Mouse (Mus musculus): Measurements from ENCODE around the gene Slc26a6. TPM values are rescaled to one million over a fixed set of nuclear protein-coding genes. Genes with fewer than 3 reads are reported as not detected.

Slc26a6 gene
- polyA plus RNA-seq, 1 experiment, result 815 TPM

DNA sequence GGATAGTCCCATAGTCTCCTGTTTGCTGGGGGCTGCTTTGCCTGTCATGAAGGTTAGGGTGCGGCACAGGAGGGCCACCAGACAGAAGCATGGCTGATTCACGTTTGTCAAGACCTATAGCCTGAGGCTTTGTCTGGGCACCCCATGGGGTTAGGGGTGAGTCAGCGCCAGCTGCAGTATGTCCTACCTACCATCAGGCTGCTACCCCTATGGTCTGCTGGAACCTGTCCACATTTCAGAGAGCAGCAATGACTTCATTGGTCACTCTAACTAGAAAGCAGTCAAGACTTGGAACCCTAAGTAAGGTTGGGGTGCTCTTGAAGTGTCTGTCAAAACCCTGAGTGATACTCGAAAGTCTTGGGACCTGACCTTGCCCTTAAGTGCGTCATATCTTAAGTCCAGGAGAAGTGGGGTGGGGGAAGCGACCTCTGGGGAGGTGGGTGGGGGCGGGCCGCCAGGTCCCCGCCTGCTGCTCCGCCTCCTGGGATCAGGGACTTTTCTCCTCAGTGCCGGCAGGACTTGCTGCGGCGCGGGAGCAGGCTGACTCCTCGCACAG, 100.1 kb downstream of the Slc26a6 start, which contains the start of gene Col7a1:
TSS of gene Col7a1 (plus strand) at position 506 of the 556 bp plus-strand sequence.
- H3K4me3 ChIP-seq (ENCODE audit: low read depth, low read length), result no peak within 1 kb of the TSS

DNA sequence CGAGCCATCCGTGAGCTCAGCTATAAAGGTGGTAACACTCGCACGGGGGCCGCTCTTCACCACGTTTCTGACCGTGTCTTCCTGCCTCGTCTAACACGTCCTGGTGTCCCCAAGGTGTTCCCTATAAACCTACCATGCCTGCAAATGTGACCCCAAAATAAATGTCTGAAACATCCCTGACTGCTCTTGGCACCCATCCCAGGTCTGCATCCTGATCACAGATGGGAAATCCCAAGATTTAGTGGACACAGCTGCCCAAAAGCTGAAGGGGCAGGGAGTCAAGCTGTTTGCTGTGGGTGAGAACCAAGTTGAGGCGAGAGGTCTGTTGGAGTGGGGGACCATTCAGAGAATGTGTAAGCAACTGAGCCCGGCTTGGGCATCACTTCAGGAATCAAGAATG, 102.2 kb downstream of the Slc26a6 start:
- Histone ChIP-seq H3K36me3 (ENCODE audit: control insufficient read depth, insufficient read depth, low read length) (peaks cover 3% of the 10 kb centered on the region; the same call in 1 of the 2 replicates), H3K27me3 (ENCODE audit: control insufficient read depth, insufficient read depth, low read length) (no peaks in the 10 kb centered on the region), H3K27ac (ENCODE audit: insufficient read depth, low read depth, low read length) (no peak overlapping the region), H3K4me1 (ENCODE audit: control insufficient read depth, insufficient read depth, insufficient read length, low read length) (no peaks in the 10 kb centered on the region), H3K4me3 (ENCODE audit: low read depth, low read length) (no peak overlapping the region)
- WGBS, result 85% methylated on average over 11 of the region's 11 CpGs
- TF ChIP-seq POLR2A (IDR thresholded peaks at IDR 0.05; ENCODE audit: low read depth, low read length) (no peak), CTCF (IDR thresholded peaks at IDR 0.05; ENCODE audit: extremely low read depth, insufficient read length, insufficient replicate concordance, low read depth, low read length) (no peak)

More for the DNA sequence above, 100.1 kb downstream of the Slc26a6 start, which contains the start of gene Col7a1:
- no peak within 1 kb of the TSS for H3K27ac ChIP-seq (ENCODE audit: insufficient read depth, low read depth, low read length)
- H3K27me3 ChIP-seq (ENCODE audit: control insufficient read depth, insufficient read depth, low read length), result no peaks in the 10 kb centered on the region
- peaks cover 23% of the 10 kb centered on the region for H3K36me3 ChIP-seq (ENCODE audit: control insufficient read depth, insufficient read depth, low read length)
- no peaks in the 10 kb centered on the region for H3K4me1 ChIP-seq (ENCODE audit: control insufficient read depth, insufficient read depth, insufficient read length, low read length)
- 11% methylated on average over 14 of the region's 15 CpGs for WGBS
- TF ChIP-seq CTCF (IDR thresholded peaks at IDR 0.05; ENCODE audit: extremely low read depth, insufficient read length, insufficient replicate concordance, low read depth, low read length) (no peak), POLR2A (IDR thresholded peaks at IDR 0.05; ENCODE audit: low read depth, low read length) (no peak)

GRCm38 (mm10) chr9:108955846-108956245, 102.8 kb downstream of the Slc26a6 start:
- H3K36me3 ChIP-seq (ENCODE audit: control insufficient read depth, insufficient read depth, low read length), result no peaks in the 10 kb centered on the region
- H3K4me3 ChIP-seq (ENCODE audit: low read depth, low read length), result no peak overlapping the region
- no peaks in the 10 kb centered on the region for H3K27me3 ChIP-seq (ENCODE audit: control insufficient read depth, insufficient read depth, low read length)
- TF ChIP-seq CTCF (IDR thresholded peaks at IDR 0.05; ENCODE audit: extremely low read depth, insufficient read length, insufficient replicate concordance, low read depth, low read length) (no peak), POLR2A (IDR thresholded peaks at IDR 0.05; ENCODE audit: low read depth, low read length) (no peak)
- no peaks in the 10 kb centered on the region for H3K4me1 ChIP-seq (ENCODE audit: control insufficient read depth, insufficient read depth, insufficient read length, low read length)
- WGBS, result 86% methylated on average over 11 of the region's 11 CpGs
- H3K27ac ChIP-seq (ENCODE audit: insufficient read depth, low read depth, low read length), result no peak overlapping the region

Other genes with a start within 250 kb of the Slc26a6 start
- 13.1 and 22.4 TPM in 2 replicates for gene Arih2, start 203.9 kb upstream of the Slc26a6 start, polyA plus RNA-seq (2012; rRNA removed)
- 19.7 and 26.0 TPM in 2 replicates for gene Slc25a20, start 191.2 kb upstream of the Slc26a6 start, polyA plus RNA-seq (2012; rRNA removed)
- 17.6 and 31.5 TPM in 2 replicates for gene Prkar2a, start 164.0 kb upstream of the Slc26a6 start, polyA plus RNA-seq (2012; rRNA removed)
- 45.0 and 53.8 TPM in 2 replicates for gene Ip6k2, start 69.5 kb upstream of the Slc26a6 start, polyA plus RNA-seq (2012; rRNA removed)
- gene Nckipsd, start 44.9 kb upstream of the Slc26a6 start, polyA plus RNA-seq (2012; rRNA removed), result 13.5 and 18.1 TPM in 2 replicates
- gene Celsr3, start 27.0 kb upstream of the Slc26a6 start, polyA plus RNA-seq (2012; rRNA removed), result 1.5 and 1.7 TPM in 2 replicates
- gene Tmem89, start 61.3 kb downstream of the Slc26a6 start, polyA plus RNA-seq (2012; rRNA removed), result 33.6 and 39.0 TPM in 2 replicates
- gene Uqcrc1, start 83.3 kb downstream of the Slc26a6 start, polyA plus RNA-seq (2012; rRNA removed), result 991 and 1,216 TPM in 2 replicates
- gene Col7a1, start 100.3 kb downstream of the Slc26a6 start, polyA plus RNA-seq (2012; rRNA removed), result 3.4 and 9.7 TPM in 2 replicates
- 0.23 and 0.56 TPM in 2 replicates for gene Ucn2, start 132.7 kb downstream of the Slc26a6 start, polyA plus RNA-seq (2012; rRNA removed)
- gene Pfkfb4, start 138.5 kb downstream of the Slc26a6 start, polyA plus RNA-seq (2012; rRNA removed), result 53.2 and 121 TPM in 2 replicates
- 406 and 675 TPM in 2 replicates for gene Shisa5, start 185.3 kb downstream of the Slc26a6 start, polyA plus RNA-seq (2012; rRNA removed)
- 51.9 and 174 TPM in 2 replicates for gene Trex1, start 206.5 kb downstream of the Slc26a6 start, polyA plus RNA-seq (2012; rRNA removed)
- gene Atrip, start 220.8 kb downstream of the Slc26a6 start, polyA plus RNA-seq (2012; rRNA removed), result 5.8 and 10.7 TPM in 2 replicates
- gene Ccdc51, start 229.2 kb downstream of the Slc26a6 start, polyA plus RNA-seq (2012; rRNA removed), result 5.5 and 11.3 TPM in 2 replicates
- gene Tma7, start 229.3 kb downstream of the Slc26a6 start, polyA plus RNA-seq (2012; rRNA removed), result 0.58 and 1.6 TPM in 2 replicates
- 2.6 and 3.4 TPM in 2 replicates for gene Plxnb1, start 242.1 kb downstream of the Slc26a6 start, polyA plus RNA-seq (2012; rRNA removed)